Mouse (Mus musculus): ENCODE results near the gene Fam124a.

GRCm38 (mm10) chr14:62541751-62542150, 13.8 kb upstream of the Fam124a start:
- TF ChIP-seq CTCF (IDR thresholded peaks at IDR 0.05; ENCODE audit: borderline replicate concordance, extremely low read depth, insufficient read depth, insufficient read length) (no peak), POLR2A (IDR thresholded peaks at IDR 0.05; ENCODE audit: borderline replicate concordance, extremely low read depth, insufficient read depth, insufficient read length, poor library complexity, severe bottlenecking) (no peak)
